Mouse (Mus musculus) heart, adult 8-10 months (tissue): ENCODE measurements at regions not wholly inside any gene's neighbourhood (a gene's known extent, or its start where the extent isn't known, plus 50 kb on each side); places are given as distances from the start of the nearest gene placed in this dataset.

Source experiments
- DNase-seq: peaks from one replicate; pipeline ENCODE4 v3.0.0; 2022; ENCODE audit warnings: low spot score

- DNase-seq: no peak
These were observed 56.1 kb upstream of the Pde7b start for GRCm38 (mm10) chr10:20780946-20781345.

GRCm38 (mm10) chr10:20776640-20777413 lies 51.9 kb upstream of the Pde7b start:
- peak; percentile 9 for DNase-seq

GRCm38 (mm10) chr10:20775731-20776429 lies 51.0 kb upstream of the Pde7b start:
- no peak for DNase-seq
